Mouse (Mus musculus): ENCODE results near the gene Sec1.
A peak's percentile ranks its signal among the peaks of the same experiment; 100 is the strongest.

The Sec1 gene

DNA sequence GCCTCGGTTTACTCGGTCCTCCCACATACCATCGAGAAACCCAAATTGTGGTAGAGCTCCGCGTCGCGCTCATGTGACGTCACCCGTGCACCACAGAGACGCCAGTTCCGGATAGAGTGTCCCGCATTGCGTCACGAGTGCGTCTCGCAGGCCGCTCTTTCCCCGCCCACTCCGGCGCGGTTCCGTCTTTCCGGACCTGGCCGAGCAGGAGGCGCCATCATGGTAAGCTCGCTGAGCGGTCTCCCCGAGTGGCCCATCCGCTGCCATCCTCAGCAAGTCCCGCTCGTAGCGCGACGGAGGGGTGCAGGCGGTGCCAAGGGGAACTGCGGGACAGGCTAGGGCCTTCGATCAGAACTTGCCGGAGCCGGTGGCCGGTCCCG, 23.7 kb upstream of the Sec1 start, which contains the start of gene Sphk2:
Gene Sphk2, minus strand, starts transcription at position 85 of the 380 bp plus-strand sequence.
- peak; percentile 98 for DNase-seq (ENCODE audit: low read depth)

DNA sequence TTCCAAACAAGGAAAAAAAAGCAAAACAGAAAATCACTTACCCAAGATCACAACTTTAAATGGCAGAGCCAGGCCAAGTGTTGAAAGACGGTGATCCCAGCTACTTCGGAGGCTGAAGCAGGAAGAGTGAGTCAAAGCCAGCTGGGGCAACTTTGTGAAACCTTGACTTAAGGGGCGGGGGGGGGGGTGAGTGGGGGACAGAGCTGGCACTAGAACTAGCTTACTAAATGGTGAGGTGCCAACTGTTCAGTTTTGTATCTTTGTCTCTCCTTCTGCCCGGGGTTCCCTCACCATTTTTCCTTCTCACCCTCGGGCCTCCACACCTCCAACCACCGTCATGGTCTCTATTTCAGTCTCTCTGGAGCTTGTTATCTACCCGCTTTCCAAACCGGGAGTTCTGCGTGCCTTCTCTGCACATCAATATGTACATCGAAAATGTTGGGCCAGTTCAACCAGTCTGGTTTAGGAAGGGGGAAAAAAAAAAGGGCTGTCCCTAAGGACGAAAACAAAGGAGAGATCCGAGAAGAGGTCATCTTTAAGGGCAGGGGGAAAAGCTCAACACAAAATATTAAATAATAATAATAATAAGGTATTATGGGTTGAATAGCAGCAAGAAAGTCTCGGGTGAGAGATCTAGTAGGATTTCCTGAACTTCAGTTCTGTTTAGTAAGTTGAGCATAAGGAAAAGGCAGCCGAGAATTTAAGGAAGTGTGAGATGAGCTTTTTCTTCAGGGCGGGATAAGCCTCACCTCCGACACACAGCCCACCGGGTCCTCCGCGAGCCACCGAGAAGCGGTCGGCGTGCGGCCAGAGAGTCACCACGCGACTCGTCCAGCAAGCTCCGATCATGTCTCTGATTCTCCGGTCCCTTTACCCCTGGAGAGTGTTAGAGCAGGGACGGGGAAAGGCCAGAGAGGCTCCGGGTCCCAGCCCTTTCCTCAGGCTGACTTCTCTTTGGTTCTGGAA, 23.0 kb upstream of the Sec1 start:
- DNase-seq (ENCODE audit: low read depth) = no peak

DNA sequence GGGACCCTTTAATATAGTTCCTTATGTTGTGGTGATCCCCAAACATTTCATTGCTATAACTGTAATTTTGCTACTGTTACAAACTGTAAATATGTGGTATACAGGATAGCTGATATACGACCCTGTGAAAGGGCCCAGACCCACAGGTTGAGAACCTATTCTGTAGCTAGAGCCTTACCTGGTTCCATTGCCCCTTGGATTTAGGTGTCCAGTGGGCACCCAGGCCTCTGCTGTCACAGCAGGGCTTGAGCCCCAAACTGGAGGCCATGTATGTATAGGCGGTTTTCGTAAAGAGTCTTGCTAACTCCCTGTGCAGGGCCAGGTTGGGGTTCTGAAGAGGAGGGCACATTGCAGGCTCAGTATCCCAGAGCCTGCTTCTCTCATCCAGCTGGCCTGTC, 22.3 kb upstream of the Sec1 start:
- DNase-seq (ENCODE audit: low read depth) = no peak

DNA sequence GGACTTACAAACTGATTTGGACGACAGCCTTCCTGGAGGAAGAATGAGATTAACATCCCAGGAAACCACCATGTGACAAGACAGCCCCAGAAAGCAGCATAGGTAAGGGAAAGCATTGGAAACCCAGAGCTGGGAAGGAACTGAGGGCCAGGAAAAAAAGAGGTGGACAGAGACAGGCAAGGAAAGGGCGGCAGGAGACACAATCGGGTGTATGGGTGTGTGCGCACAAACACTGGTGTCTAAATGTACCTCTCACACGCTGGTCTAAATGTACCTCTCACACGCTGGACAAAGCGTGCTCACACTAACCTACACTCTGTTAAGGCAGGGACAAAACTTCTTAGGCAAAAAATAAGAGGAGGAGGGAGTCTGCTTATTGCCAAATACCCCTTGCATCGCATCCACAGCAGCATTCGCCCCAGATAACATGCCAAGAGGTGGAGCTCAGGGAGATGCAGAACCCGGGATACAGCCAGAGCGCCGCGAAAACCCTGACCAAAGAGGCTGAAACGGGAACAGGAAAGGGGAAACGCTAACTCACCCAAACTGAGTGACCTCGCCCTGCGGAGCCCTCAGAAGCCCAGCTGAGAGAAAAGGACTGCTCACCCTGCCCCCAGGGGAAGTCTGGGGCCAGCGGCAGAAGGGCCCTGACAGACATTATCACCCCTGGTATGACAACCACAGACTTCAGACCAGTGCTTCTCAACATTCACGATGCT, 21.7 kb upstream of the Sec1 start:
- no peak for DNase-seq (ENCODE audit: low read depth)

DNA sequence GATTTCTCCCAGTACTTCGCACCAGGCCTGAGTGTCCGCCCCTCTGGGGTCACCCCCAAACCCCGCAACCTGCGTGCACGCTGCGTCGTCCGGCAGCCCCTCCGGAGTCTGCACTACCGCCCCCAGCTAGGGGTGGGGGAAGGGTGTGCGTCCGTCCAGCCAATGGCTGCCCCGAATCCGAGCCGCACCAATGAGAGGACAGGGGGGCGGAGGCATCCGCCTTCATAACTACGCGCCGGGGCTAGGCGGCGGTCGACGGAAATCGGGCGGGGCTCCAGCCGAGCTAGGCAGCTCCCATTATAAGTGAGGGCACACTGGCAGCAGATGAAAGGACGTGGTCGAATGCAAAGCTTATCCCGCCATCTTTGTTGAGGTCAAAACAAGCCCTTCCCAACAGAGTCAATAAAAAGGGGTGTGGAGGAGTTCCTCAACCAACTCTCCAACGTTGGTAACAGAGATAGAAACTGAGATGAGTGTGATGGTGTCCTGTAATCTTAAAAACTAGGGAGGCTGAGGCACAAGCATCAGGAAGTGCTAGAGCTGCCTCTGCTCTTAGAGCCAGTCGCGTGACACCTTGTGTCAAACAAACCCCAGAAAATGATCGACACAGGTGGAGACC, 21.0 kb upstream of the Sec1 start, which contains the start of gene Rpl18:
Gene Rpl18, plus strand, starts transcription at position 368 of the 619 bp plus-strand sequence.
- DNase-seq (ENCODE audit: low read depth) = peak; percentile 92

DNA sequence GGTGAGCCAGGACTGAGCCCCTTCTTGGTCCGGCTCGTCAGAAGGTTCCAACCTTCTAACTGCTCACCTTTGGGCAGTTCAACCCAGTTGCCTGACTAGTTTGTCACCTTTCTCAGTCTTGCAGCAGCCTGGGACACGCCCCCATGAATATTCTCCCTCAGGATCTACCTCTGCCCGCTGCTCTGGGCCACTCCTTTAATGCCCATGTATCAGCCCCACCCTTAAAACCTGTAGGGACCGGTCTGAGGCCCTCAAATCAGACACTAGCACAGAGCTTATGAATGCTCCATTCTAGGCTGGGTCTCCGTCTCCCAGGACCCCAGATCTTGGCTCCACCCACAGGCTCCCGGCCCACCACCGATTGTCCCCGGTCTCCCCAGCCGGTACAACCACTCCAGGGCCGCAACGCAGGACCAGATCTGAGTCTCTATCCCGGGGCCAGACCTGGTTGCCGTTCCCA, 20.5 kb upstream of the Sec1 start:
- no peak for DNase-seq (ENCODE audit: low read depth)

DNA sequence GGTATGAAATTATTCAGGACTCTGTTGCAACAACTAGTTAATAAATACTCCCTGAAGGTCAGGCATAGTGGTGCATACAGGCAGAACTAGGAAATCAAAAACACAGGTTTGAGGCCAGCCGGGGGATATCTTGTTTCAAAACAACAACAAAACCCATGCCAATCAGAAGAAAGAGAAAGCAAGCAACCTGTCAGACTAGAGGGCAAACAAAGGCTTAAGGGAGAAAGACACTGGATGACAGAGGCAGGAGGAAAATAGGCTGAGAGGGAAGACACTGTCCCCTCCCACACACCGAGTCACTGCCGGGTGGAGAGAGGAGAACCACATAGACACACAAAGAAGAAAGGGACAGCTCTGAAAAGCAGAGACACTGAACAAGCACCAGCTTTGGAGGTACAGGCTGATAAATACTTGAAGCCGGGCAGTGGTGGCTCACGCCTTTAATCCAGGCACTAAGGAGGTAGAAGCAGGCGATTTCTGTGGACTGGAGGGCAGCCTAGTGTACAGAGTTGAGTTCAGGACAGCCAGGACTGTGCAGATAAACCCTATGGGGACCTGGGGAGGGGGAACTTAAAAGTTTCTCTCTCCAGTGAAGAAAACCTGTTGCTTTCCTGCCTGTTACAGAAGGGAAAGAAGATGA, 19.8 kb upstream of the Sec1 start:
- no peak for DNase-seq (ENCODE audit: low read depth)

DNA sequence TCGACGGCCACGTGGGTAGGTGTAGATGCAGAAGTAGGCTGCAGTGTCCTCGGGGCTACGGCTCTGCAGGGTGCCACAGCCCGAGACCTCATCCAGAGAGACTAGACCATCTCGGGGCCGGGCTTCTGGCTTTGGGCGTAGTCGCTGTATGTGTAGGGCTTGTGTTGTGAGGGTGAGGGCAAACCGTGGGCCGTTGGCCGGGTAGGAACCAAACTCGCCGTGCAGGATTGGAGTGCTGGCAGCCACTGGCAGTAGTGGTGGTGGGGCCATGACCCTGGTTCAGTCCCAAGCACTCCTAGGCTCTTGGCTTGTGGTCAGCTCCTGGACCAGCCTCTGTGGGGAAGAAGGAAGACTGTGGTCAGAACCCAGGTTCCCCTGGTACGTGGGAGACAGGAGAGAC, 19.2 kb upstream of the Sec1 start:
- DNase-seq (ENCODE audit: low read depth) = no peak

DNA sequence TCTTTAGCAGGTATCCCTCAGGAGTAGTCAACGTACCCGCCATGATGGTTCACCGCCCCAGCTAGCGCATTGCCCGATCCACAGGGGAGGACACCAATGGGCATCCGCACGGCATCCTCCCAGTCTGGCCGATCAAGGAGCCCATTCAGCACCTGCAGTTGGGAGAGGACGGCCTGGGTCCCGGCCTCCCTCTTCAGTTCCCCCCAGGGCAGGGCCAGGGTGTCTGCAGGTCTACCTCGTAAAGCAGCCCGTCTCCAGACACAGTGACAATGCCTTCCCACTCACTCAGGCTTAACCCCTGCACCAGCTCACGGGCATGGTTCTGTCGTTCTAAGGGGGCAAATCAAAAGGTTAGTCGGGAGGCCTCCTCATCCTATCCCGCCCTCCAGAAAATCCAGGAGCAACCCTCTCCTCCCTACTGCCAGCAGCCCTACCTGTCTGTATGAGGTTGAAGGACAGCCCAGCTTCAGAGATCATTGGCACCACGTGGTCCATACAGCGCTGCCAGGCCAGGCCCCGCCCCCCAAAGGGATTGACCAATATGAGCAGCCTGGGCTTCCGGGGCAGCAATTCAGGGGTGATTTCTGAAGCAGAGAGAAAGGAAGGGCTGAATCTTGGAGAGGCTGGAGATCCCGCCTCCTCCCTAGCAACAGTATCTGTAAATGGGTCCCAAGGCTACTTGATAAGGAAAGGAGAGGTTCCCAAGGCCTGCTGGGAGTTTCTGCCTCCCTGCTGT, 18.0 kb upstream of the Sec1 start:
- no peak for DNase-seq (ENCODE audit: low read depth)

DNA sequence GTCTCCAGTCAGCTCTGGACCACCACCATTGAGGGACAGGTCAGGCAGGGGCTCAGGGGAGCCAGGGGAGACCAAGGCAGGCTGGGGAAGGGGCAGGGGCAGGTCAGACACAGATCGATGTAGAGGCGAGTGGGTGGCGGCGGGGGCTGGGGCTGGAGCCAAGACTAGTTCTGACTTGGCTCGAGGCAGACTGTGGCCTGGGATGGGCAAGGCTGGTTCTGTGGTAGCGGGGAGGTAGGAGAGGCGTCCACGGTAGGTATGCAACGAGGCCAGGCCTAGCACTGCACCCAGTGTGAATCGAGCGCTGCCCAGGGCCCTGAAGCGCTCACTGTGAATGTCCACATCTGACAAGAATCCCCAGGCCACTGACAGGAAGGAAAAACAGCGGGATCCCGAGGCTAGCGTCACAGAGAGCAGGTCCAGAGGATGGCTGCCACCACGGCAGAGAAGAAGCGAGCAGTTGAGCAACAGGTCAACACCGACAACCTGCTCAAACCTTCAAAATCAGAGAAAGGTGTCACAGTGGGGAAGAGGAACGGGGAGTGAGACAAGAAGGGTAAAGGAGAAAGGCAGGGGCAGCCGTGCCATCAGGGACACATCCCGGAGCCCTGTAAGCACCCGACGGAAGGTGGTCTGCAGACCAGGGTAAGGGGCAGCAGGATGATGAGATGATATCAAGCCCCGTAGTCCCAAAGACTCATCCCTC, 17.3 kb upstream of the Sec1 start:
- no peak for DNase-seq (ENCODE audit: low read depth)

DNA sequence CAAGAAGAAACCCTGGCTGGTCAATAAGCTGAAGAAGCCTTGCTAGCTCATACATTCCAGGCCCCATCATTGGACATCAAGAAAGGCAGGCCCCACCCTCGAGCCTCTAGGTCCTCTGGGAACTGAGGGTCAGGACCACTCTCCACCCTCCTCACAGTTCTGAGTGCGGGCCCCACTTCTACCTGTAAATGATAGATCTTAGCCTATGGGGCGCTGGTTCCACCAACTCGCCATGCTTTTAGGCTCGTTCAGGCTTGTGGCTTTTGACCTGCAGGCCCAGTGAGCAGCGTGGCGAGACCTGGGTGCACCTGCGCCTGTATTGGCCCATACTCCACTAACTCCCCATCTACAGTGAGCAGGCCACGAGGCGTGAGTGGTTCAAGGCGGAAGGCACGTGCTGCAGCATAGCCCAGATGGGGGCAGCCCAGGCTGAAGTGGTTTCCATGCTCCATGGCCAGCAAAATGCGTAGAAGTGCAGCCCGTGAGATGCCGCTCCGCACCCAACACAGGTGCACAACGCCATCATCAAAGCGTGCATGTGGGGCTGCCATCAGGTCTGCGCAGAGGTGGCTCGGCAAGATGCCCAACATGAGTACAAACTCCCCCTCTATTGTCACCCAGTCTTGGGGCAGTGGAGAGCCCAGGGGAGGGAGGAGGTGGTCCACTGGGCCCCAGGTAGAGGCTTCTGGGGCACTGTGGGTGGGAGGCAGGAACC, 16.4 kb upstream of the Sec1 start:
- no peak for DNase-seq (ENCODE audit: low read depth)

DNA sequence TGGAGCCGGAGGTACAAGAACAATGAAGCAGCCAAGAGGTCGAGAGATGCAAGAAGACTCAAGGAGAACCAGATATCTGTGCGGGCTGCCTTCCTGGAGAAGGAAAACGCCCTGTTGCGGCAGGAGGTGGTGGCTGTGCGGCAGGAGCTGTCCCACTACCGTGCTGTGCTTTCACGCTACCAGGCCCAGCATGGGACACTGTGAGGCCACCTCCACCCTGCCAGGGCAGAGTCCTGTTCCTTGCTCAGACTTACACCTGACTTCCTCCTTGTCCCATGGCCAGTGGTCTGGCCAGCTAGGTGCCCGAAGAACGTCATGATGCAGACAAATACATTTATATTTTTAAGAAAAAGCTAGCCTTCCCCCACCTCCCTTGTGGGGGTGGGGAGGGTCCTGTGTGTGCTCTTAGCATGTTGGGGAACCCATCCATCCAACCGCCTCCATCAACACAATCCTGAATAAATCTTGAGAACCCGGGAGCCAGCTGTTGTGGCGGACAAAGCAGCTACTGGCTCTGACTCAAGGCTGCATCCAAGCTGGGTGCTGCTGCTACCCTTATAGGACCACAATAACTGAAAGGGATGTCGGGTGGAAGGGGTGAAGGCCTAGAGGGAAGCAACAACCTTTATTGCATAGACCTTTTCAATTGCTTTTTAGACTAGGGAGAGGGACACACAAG, 15.6 kb upstream of the Sec1 start:
- DNase-seq (ENCODE audit: low read depth) = no peak

DNA sequence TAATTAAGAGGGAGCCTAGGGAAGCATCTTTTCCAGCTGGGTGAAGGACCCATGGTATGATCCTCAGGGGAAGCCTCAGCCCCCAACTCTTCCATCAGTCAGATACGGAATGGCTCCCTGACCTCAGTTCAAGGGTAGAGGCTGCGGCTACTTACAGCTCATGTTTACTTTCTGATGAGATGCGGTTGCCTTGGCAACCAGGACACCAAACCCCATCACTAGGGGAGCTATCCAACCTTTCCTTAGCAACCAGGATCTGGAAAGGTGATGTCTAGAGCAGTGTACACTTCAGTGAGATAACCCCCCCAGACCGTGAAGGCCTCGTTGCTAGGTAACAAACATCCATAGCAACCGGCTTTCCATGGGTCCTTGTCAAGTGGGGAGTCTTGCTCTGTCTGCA, 14.8 kb upstream of the Sec1 start:
- no peak for DNase-seq (ENCODE audit: low read depth)

DNA sequence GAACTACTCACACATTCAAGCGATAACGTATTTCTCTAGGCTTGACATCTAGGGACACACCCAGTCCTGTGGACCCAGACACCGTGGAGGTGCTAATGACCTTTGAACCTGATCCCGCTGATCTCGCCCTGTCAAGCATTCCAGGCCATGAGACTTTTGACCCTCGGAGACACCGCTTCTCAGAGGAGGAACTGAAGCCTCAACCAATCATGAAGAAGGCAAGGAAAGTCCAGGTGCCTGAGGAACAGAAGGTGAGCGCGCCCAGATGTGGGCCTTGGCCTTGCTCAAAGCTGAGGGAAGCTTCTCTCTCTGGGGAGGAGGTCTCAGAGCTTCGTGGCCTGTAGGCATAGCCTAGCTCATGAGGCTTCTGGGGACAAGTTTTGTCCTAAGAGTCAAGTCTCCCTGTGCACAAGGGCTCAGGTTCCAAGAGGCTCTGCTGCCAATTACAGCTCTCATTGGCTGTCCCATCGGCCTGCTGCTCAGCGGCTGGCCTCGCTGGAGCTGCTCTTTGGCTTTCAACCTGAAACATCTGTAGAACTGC, 14.1 kb upstream of the Sec1 start:
- DNase-seq (ENCODE audit: low read depth) = no peak

DNA sequence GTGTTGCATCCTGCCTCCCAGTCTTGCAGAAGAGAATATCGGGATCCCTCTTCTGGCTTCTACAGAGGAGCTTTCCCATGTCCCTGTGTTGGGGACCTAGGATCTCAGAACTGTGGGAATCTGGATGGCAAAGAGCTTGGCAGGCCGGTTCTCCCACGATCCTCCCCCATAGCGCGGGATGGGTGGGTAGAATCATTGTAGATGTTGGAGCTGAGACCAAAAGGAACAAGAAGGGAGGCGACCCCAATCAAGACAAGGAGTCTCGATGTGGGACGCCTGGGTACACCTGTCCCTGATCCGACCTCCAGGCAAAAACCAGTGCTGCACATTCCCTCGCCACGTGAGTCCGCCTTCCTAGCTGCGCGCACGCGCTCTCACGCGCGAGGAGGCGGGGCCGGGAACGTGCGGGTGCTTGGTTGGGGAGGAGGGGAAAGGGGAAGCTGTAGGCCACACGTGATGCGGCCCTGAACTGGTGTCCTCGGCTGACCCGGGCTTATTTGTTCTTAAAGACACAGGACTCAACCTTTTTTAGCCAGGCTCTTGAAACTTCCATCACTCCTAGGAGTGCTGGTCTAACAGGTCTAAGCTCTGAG, 13.3 kb upstream of the Sec1 start:
- DNase-seq (ENCODE audit: low read depth) = peak; percentile 89

DNA sequence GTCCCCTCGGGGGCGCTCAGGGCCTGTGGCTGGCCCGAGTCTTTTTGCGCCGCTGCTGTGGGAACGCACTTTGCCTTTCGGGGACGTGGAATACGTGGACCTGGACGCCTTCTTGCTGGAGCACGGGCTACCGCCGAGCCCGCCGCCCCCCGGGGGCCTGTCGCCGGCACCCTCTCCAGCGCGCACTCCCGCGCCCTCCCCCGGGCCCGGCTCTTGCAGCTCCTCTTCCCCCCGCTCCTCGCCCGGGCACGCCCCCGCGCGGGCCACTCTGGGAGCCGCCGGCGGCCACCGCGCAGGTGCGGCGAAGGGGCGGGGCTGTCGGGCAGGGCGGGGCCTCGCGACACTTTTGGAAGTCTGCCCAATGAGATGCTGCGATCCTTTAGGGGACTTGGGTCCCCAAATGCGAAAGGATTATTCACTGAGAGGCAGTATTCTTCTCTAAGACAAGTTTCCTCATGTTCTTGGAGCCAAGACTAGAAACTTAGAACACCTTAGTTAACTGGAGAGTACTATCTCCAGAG, 12.6 kb upstream of the Sec1 start:
- DNase-seq (ENCODE audit: low read depth) = peak; percentile 76

DNA sequence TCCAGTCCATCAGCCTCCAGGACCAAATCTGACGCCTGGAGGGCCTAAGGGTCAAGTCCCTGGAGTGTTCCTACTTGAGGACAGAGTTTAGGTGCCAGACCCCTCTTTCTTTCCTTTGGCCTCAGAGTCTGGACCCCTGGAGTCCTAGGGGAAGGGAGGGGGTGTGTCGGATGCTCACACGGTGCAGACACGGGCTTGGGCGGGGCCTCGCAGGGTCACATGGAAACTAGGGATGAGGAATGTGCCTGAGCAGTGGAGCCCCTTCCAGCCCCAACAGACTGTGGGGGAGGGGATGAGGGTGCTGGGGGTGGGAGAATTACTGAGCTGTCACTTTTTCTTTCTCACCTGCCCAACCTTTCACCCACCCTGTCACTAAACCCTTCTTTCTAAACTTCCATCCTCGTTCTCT, 11.7 kb upstream of the Sec1 start:
- no peak for DNase-seq (ENCODE audit: low read depth)

DNA sequence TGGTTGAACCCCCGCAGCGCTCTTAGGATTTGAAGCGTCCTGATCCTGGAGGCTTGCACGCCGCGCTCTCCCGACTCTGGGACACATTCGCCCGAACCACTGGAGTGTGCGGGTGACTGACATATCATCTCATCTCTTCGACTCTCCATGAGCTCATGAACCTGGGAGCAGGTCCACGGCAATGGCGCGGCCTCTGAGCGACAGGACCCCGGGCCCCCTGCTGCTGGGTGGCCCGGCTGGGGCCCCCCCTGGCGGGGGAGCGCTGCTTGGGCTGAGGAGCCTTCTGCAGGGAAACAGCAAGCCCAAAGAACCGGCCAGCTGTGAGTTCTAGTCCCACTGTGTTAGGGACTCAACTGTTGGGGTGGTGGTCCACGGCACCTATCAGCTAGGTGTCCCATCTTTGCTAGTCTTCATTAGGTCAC, 11.3 kb upstream of the Sec1 start:
- no peak for DNase-seq (ENCODE audit: low read depth)
